Mouse (Mus musculus) frontal cortex, postnatal 25 days (tissue): ENCODE data around the gene Mfap4.
A peak's percentile ranks its signal among the peaks of the same experiment; 100 is the strongest.

Source experiments
- DNase-seq, 2 experiments: peaks; one replicate each; pipeline ENCODE4 v3.0.0; 2022; ENCODE audit warnings: low spot score in 2 of 2

Gene Mfap4

DNA sequence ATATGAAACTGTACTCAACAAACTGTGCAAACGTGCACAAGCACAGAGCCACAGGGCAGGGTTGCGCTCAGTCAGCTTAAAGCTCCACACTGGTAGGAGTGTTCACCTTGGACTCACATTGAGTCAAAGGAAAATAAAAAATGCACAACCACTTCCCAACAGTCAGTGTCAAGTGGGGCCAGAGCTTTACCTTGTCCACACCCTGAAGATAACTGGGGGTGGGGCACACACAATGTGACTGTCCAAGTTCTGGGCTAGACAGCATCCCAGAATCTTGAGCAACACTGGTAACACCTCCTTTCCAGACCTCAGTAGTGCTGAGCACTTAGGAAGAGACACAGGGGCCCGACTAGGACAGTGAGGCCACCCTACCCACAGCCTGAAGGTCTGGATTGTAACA is 33.6 kb downstream of the Mfap4 start:
- DNase-seq, result no peak

DNA sequence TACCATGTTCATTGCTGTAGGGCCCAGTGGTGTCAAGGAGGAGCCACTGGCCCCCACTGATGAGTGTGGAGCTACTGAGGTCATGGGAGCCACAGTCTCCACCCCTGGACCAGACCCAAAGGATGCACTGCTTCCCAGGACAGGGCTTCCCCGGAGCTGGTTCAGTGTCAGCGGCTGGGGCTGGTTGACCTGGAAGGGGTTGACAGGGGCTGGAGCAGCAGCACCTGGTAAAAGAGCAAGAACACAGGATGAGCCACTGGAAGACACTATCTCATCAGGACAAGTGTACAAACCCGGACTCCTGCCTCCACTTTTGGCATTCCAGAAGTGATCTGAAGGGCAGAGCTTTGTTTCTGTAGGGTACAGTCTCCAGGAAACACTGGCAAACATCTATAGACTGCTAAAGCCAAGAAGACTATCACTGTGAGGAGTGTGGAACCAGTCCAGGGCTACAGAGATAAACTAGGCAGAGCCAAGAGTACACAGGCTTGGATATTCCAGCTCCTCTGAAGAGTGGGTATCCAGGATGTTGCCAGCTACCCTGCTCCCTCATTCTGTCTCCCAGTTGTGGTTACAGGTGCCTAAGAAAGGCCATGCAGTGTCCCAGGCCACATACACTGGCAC is 34.4 kb downstream of the Mfap4 start:
- no peak for DNase-seq

DNA sequence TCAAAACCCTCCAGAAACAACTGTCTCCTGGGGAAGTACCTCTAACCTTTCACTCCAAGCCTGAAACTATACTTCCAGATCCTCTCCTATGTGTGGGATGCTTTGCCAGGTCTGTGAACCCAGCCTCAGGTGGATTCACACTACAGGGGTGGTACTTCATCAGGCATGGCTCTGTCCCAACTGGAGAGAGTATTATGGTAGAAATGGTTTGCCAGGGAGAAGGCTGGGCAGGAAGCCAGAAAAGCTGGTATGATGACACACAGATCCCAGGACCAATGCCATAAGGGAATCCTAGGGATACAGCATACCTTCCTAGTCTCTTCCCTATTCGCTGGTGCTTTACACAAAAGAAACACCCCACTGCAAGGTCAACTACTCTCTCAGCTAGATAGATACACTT is 41.6 kb downstream of the Mfap4 start:
- DNase-seq, result no peak

DNA sequence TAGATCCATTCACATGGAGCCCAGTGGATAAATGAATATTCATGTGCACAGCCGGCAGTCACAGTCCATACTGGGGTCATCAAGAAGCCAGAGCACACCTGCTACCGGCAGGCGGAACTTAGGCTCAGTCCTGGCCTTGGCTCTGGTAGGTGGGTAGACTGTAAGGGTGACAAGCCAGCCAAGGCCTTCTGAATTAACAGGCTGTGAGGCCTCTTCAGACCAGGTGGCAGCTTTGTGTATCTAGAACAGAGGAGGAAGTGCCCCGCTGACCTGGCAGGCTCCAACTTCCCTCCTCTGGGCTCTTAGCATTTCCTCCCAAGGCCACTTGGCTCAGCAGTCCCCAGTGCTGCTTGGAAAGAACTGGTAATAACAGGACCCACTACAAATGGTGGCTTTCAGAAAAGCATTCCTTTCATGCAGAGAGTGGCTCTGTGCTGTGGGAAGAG is 44.1 kb downstream of the Mfap4 start:
- peak in 1 of 2 experiments; percentile 31 for DNase-seq

DNA sequence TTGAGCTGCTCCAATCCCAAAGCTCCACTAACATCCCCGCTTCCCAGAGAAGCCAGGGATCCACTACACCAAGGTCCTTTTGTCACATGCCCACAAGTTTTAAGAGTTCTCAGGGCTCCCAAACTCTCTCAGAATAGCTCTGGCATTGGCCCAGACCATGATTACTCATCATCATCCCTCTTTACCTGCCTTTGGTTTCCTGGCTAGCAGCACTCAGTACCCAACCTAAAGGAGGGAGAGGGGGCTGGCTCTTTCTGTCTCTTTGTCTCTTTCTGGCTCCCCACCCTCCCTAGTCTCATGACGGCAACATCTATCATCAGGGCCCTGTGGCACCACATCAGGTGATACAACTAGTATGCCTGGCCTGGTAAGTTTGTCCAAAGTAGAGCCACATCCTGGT is 47.6 kb downstream of the Mfap4 start:
- no peak for DNase-seq

DNA sequence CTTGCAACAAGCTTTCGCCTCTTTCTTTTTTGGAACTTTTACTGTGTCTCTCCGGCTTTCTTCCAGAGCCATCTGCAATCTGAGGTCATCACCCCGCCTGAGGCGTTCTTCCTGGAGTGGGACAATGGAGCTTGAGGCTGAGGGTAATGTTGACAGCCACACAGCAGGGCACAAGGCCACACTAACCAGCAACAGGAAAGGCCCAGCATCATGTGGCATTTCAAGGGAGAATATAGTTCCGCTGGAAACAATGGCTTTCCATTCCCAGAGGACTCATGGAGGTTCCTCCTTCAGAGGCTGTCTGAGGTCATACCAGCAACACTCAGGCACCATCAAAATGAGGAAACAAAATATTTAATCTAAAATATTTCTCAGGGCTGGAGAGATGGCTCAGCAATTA is 48.3 kb downstream of the Mfap4 start:
- no peak for DNase-seq

DNA sequence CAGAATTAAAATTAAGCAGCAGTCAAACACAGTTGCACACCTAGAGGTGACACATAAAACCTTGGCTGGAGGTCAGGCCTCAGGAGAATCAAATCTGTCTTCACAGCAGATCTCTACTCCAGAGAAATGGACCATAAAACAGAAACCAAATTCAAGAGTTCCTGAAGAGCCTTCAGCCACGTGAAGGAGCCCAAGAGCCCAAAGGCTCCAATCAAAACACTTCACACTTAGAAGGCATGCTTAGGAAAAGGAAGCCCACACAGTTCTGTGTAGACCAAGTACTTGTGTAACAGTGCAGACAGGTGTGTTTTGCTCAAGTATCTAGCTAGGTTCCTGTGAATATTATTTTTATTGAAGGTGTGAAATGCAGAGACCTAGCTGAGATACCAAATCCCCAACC is 50.3 kb downstream of the Mfap4 start:
- no peak for DNase-seq

DNA sequence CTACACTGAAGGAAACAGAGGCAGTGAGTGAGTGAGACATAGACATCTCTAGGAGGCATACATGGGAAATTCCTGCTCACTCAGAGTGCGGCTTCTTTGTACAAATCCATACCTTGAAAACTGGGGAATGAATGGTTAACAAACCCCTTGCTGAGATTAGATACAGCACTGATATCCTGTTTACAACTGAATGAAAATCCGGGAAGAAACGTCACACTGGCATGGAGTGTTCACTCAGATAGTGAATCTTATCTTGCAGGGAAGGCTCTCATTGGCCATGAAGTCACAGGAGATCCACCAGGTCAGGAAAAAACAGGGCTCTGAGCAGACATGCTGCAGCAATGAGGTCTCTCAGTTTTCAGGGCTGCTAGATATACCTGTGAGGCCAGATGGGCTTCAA is 51.7 kb downstream of the Mfap4 start:
- no peak for DNase-seq

DNA sequence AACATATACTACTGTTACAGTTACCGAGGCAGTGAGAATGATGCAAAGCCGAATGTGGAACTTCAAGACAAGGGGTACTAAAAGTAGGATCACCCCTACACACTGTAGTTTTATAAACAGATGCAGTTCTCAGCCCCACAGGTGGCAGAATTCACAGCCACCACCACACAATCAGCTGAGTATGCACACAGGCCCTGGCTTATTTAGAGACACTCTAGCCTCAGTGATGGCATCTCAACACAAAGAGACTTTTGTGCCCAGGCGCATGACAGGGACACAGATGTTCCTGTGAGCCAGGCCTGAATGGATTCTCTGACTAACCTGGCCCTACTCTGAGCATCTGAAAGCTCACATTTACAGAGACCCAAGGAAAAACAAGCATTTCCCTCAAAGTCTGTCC is 52.1 kb downstream of the Mfap4 start:
- DNase-seq, result no peak
